Mouse (Mus musculus) liver, embryonic 14.5 days (tissue): ENCODE measurements around the gene Aqp1. TPM values are rescaled to one million over a fixed set of nuclear protein-coding genes. Genes with fewer than 3 reads are reported as not detected.
A peak's percentile ranks its signal among the peaks of the same experiment; 100 is the strongest.

ENCODE experiments used
- ATAC-seq: fragments of 200-750 bp; cut with Nextera tagmentation; 2 replicates; pipeline ENCODE4 v1.8.0; 2017; ENCODE audit warnings: moderate number of reproducible peaks, mild to moderate bottlenecking, moderate library complexity; ENCODE audit not compliant: insufficient read depth
- DNase-seq, 3 experiments: peaks; one replicate each; pipeline ENCODE4 v3.0.0-alpha.2; 2012 to 2013; ENCODE audit warnings: low read depth in 3 of 3, low spot score in 3 of 3
- H3K27ac ChIP-seq: fragments of 300-500 bp; sonication (generic); 2 replicates; pipeline ENCODE4 v1.5.1; 2014; ENCODE audit warnings: moderate library complexity, mild to moderate bottlenecking, control low read depth, inconsistent platforms
- H3K27me3 ChIP-seq: fragments of 300-500 bp; sonication (generic); 2 replicates; pipeline ENCODE4 v1.6.1; 2014; ENCODE audit warnings: mild to moderate bottlenecking, low read length, moderate library complexity; ENCODE audit not compliant: control insufficient read depth, insufficient read depth
- H3K36me3 ChIP-seq: fragments of 300-500 bp; sonication (generic); replicated peaks from 2 replicates; pipeline ENCODE4 v1.6.1; 2014; ENCODE audit warnings: low read depth; ENCODE audit not compliant: control insufficient read depth, insufficient read depth
- H3K4me1 ChIP-seq, 2 experiments: fragments of 200-500 bp in 1 of 2; fragments of 300-500 bp in 1 of 2; sonication (generic) in 1 of 2; replicated peaks; 2 replicates each; pipeline ENCODE4 v1.6.1; 2012 to 2014; ENCODE audit warnings: antibody characterized with exemption in 1 of 2, inconsistent platforms in 1 of 2, low read length in 1 of 2; ENCODE audit not compliant: control insufficient read depth in 2 of 2, insufficient read depth in 2 of 2
- H3K4me2 ChIP-seq: fragments of 300-500 bp; sonication (generic); 2 replicates; pipeline ENCODE4 v1.6.1; 2014; ENCODE audit warnings: low read depth, mild to moderate bottlenecking, control low read depth, moderate library complexity
- H3K4me3 ChIP-seq, 2 experiments: fragments of 200-500 bp in 1 of 2; fragments of 300-500 bp in 1 of 2; sonication (generic) in 1 of 2; 2 replicates each; pipeline ENCODE4 v1.5.1; 2012 to 2014; ENCODE audit warnings: low read depth in 2 of 2, low read length in 2 of 2, mild to moderate bottlenecking in 2 of 2, control low read depth in 1 of 2, inconsistent platforms in 1 of 2, moderate library complexity in 1 of 2; ENCODE audit not compliant: insufficient read depth in 1 of 2
- H3K9ac ChIP-seq: fragments of 300-500 bp; sonication (generic); replicated peaks from 2 replicates; pipeline ENCODE4 v1.6.1; 2014; ENCODE audit warnings: mild to moderate bottlenecking, control low read depth, moderate library complexity
- H3K9me3 ChIP-seq: fragments of 300-500 bp; sonication (generic); 2 replicates; pipeline ENCODE4 v1.6.1; 2016; ENCODE audit warnings: low read length, mixed read lengths; ENCODE audit not compliant: control insufficient read depth
- CTCF ChIP-seq: IDR thresholded peaks from 2 replicates; pipeline ENCODE4 v1.5.1; 2016; ENCODE audit warnings: antibody characterized with exemption, low read depth, control low read depth
- EP300 ChIP-seq: IDR thresholded peaks from 2 replicates; pipeline ENCODE4 v1.6.1; 2016; ENCODE audit warnings: antibody characterized with exemption, low read depth
- WGBS: fragments of 180-500 bp; shearing (Covaris S2); extraction: QIAGEN DNeasy Blood & Tissue Kit; methylation state at CpG from one replicate; pipeline ENCODE4 v1.1.7; 2014; ENCODE audit not compliant: insufficient replicate concordance; 5-methylcytosine and 5-hydroxymethylcytosine counted together
- polyA plus RNA-seq, 2 experiments: library from polyadenylated mRNA; depleted of rRNA in 1 of 2; stranded (reverse) in 1 of 2; unstranded in 1 of 2; fragments of >200 nt; fragmentation: Nextera tagmentation in 1 of 2; extraction: Ambion mirVana in 1 of 2; gene quantifications; 2 replicates each; pipeline versions ENCODE4 v1.2.1 to v1.2.3; 2012 to 2014

Aqp1 gene
- polyA plus RNA-seq, 2 experiments, result 13.2 to 58.3 TPM

- Histone ChIP-seq H3K4me1 (peaks cover 22 to 28% of the 10 kb centered on the region in 2 experiments), H3K4me3 (no peak overlapping the region), H3K27ac (no peak overlapping the region), H3K4me2 (no peak overlapping the region), H3K9me3 (no peaks in the 10 kb centered on the region), H3K36me3 (peaks cover 5% of the 10 kb centered on the region), H3K9ac (no peak overlapping the region), H3K27me3 (no peaks in the 10 kb centered on the region)
- WGBS, result 79% methylated on average over 6 of the region's 6 CpGs
- DNase-seq (no peak), ATAC-seq (no peak)
- no peak for TF ChIP-seq EP300
- no peak for TF ChIP-seq CTCF
Measured at GRCm38 (mm10) chr6:55350383-55350952, 14.2 kb downstream of the Aqp1 start.

GRCm38 (mm10) chr6:55351712-55352111 lies 15.5 kb downstream of the Aqp1 start:
- Histone ChIP-seq H3K9ac (no peak overlapping the region), H3K4me1 (peaks cover 33 to 40% of the 10 kb centered on the region in 2 experiments), H3K4me2 (no peak overlapping the region), H3K9me3 (no peaks in the 10 kb centered on the region), H3K4me3 (no peak overlapping the region), H3K27ac (no peak overlapping the region), H3K27me3 (no peaks in the 10 kb centered on the region), H3K36me3 (no peaks in the 10 kb centered on the region; the same call in 1 of the 2 replicates)
- ATAC-seq (no peak), DNase-seq (no peak)
- no peak for TF ChIP-seq CTCF
- no peak for TF ChIP-seq EP300
- 69% methylated on average over 7 of the region's 7 CpGs for WGBS

DNA sequence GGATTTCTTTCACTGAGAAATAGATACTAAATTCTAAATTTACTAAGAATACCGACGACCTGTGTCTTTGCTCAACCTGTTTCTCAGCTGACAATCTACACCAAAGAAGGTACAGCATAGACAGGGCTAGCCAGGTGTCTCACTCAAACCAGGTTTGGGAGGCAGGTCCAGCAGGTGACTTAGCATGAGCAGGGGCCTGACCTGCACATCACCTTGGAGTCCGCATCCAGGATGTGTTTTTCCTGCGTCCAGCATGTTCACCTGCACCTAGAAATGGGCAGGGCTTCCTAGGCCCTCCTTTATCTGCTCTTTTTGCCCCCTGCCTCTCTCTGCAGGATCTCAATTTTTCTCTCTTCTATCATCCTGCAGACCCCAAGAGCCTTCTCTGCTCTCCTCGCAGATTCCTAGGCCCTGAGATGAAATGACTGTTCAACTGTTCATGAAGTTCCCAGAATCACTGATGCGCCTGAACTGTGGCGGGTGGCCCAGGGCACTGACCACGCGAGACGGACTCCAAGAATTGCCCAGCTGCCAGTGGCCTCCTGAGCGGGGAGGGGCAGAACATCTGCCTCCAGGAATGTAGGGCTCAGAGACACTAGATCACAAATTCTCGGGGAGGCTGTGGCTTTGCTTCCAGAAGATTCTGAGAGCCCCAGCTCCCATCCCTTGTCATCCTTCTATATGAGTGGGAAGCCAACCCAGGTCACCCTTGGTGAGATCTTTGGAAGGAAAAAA lies 17.6 kb downstream of the Aqp1 start:
- ATAC-seq, result no peak
- Histone ChIP-seq H3K9ac (no peak overlapping the region), H3K4me1 (peaks cover 31 to 39% of the 10 kb centered on the region in 2 experiments), H3K4me3 (no peak overlapping the region), H3K27me3 (no peaks in the 10 kb centered on the region), H3K4me2 (no peak overlapping the region), H3K27ac (no peak overlapping the region), H3K36me3 (no peaks in the 10 kb centered on the region), H3K9me3 (no peaks in the 10 kb centered on the region)
- DNase-seq, result no peak
- TF ChIP-seq EP300 (no peak), CTCF (no peak)
- 76% methylated on average over 12 of the region's 12 CpGs for WGBS

- 68% methylated on average over 4 of the region's 4 CpGs for WGBS
- ATAC-seq, result no peak
- no peaks in the 10 kb centered on the region for H3K27me3 ChIP-seq
- H3K36me3 ChIP-seq, result no peaks in the 10 kb centered on the region
- H3K4me2 ChIP-seq, result no peak overlapping the region
- DNase-seq, result no peak
- no peak overlapping the region for H3K4me3 ChIP-seq
- peaks cover 33 to 38% of the 10 kb centered on the region in 2 experiments for H3K4me1 ChIP-seq
- TF ChIP-seq CTCF (no peak), EP300 (no peak)
- H3K9ac ChIP-seq, result no peak overlapping the region
- no peaks in the 10 kb centered on the region for H3K9me3 ChIP-seq
- no peak overlapping the region for H3K27ac ChIP-seq
Measured at GRCm38 (mm10) chr6:55354456-55355117, 18.4 kb downstream of the Aqp1 start.

- Histone ChIP-seq H3K4me2 (no peak overlapping the region), H3K27me3 (no peaks in the 10 kb centered on the region), H3K9ac (no peak overlapping the region), H3K4me1 (peaks cover 43 to 48% of the 10 kb centered on the region in 2 experiments), H3K36me3 (no peaks in the 10 kb centered on the region), H3K27ac (peak overlapping the region; percentile 58; the same call in 1 of the 2 replicates), H3K4me3 (no peak overlapping the region), H3K9me3 (no peaks in the 10 kb centered on the region)
- no peak for TF ChIP-seq CTCF
- DNase-seq, result no peak
- ATAC-seq, result no peak
- 61% methylated on average over 7 of the region's 7 CpGs for WGBS
Measured at GRCm38 (mm10) chr6:55355575-55355974, 19.3 kb downstream of the Aqp1 start.
